Mouse (Mus musculus) right cerebral cortex, postnatal 4 days (tissue): ENCODE data around the gene Nepn.

Source experiments
- DNase-seq: peaks from one replicate; pipeline ENCODE4 v3.0.0-alpha.2; 2022

Nepn gene

DNA sequence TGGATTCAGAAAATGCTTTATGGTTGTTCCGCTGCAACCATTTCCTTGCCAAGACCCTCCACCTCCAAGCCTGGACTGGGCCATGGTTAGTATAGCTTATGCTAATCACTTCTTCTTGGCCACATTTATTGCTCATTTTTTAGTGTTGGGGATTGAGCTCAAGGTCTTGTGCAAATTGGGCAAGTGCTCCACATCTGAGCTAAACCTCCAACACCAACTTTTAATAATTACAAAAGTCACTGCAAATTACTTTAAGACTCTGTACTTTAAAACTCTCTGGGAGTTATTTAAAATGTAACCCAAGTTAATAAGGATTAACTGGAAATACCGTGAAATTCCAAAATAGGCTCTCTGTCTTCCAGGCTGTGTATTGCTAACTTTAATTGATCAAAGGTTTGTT, 18.8 kb downstream of the Nepn start:
- no peak for DNase-seq

DNA sequence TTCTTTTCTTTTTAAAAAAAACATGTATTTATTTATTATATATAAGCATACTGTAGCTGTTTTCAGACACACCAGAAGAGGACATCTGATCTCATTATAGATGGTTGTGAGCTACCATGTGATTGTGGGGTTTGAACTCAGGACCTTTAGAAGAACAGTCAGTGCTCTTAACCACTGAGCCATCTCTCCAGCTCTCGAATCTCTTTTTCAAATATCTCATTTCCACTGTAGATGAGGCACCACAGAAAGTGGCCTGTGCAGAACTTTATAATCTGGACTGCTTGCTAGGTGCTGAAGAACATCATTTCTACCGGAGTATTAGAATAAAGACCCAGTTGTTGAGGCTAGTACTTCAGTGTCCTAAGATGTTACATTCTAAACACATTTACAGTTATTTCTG, 26.2 kb downstream of the Nepn start:
- DNase-seq, result no peak

DNA sequence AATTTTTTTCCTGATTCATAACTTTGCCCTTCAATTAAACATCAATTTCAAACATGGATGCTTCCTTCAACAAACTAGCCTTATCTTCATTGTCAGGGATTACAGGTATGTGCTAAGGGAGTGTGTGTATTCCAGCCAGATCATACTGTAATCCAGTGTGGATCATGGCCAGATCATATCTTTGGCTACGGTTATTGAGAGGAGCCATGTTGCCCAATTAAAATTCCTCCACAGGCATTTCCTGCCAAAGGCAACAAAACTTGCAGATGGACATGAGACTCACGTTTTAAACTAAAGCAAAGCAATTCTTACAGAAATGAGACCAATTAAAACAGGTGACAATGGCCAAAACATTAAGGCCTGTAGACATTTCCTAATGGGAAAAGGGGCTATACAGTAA, 27.7 kb downstream of the Nepn start:
- DNase-seq, result no peak

DNA sequence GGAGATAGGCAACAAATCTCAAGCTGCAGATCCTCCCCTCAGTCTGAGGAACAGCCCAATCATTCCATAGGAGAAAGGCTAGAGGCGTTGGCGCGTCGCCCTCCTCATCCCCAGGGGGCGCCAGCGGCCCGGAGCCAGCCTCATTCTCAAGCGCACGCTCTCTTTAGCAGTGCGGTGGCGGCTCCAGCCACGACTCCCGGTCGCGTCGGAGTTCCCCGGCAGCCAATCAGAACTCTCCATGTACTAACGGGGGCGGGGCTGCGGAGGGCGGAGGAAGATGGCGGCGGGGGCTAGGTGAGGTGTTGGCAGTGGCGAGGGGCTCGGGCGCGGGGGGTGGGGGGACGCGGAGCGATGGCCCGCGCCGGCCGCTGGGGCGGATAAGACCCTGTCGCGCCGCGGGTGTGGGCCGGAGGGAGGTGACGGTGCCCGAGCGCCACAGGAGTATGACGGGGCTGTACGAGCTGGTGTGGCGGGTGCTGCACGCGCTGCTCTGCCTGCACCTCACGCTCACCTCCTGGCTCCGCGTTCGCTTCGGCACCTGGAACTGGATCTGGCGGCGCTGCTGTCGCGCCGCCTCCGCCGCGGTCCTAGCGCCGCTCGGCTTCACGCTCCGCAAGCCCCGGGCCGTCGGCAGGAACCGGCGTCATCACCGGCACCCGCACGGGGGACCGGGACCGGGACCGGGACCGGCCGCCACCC, 28.7 kb downstream of the Nepn start, which contains the start of gene Nus1:
Nus1 (plus strand) TSS at position 249 of the 699 bp plus-strand sequence.
- peak; percentile 99 for DNase-seq

DNA sequence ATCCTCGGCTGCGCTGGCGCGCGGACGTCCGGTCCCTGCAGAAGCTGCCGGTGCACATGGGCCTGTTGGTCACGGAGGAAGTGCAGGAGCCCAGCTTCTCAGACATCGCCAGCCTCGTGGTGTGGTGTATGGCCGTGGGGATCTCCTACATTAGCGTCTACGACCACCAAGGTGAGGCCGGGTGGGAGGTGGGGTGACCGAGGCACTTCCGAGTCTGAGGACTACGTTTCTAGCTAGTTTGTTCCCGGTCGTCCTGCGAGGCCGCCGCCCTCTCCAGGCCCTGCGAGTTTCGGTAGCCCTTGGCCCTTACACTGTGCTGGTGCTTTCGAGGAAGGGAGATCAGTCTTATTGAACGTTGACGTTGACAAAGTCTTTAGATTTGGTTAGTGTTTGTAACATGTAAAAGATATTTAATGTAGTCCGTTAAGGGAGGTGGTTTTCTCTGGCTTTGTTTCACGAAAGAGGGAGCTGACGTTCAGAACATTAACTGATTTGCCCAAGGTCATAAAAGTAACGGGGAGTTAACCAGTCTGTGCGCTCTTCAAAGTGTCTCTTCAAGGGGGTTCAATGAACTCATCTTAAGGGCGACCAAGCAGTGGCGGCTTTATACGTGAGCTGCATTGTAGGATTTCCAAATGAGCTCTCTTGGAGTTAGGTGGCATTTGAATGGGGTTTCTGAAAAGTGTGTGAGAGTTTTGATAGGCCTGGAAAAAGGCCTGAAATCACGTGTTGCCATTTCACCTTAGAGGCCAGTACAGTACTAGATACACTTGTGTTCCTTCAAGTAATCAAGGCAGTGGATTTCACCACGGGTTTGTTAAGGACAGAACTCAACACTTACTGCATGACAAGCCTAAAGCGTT, 29.5 kb downstream of the Nepn start:
- no peak for DNase-seq

DNA sequence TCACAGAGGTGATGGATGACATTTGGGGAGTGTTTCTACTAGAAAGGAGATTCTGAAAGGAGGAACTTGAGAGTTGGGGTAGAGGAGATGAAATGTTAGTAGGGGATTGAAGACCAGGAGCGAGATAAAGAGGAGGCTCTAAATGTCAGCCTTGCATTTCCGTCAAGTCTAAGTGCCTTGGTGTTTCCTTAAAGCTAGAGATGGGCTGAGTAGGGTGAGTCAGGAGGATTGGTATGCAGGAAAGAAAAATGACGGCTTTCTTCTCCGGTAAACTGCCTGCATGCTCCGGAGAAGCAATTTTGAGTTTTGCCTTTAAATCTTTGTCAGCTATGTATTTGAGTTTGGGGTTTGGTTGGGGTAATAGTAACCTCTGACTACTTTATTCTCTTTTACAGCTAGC, 30.2 kb downstream of the Nepn start:
- DNase-seq, result no peak

DNA sequence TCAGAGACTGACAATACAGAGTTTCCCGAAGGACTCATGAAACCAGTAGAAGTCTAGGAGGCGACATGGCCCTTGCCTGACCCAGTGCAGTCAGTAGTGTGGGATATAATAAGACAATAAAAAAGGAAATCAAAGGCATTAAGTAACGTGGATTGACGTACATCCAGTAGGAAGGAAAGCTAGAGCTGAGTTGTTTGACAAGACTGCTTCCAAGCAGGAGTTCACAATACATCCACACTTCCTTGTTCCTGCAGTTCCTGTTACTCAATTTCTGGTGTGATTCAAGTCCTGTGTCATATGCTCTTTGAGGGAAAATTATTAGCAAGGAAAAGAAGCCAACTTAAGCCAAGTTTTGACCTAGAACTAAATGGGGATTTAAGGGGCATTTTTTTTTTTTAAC, 30.6 kb downstream of the Nepn start:
- no peak for DNase-seq

DNA sequence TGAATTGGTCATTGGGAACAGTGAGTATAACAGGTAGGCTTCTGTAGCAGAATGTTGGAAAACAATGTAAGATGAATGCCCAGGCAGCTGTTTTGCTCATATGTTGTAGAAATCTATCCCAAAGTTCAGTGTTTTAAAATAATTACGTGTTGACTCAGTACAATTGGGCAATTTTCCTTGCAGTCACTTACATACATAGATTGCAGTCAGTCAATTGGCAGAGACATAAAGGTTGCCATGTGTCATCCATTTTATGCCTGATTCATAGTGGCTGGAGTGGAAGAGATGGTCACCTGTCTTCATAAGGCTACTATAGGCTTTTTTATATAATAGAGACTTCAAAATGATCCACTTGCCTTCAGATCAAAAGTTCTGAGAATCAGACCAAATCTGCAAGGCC, 31.8 kb downstream of the Nepn start:
- no peak for DNase-seq

DNA sequence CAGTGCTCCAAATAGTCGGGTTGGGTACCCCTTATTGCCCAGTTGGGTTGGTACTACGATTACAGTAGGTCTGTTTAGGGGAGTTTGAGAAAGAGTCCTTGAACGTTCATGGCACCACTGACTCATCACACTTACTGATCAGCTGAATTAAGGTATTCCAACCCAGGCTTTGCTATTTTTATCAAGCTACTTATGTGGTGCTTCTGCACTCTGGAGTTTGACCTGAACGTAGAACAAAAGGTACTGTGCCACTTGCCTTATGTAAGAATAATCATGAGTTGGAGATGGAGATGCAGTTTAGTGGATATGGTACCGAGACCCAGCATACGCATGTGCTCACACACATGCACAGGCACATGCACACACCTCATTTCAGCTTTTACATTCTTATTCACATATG, 32.9 kb downstream of the Nepn start:
- DNase-seq, result no peak

DNA sequence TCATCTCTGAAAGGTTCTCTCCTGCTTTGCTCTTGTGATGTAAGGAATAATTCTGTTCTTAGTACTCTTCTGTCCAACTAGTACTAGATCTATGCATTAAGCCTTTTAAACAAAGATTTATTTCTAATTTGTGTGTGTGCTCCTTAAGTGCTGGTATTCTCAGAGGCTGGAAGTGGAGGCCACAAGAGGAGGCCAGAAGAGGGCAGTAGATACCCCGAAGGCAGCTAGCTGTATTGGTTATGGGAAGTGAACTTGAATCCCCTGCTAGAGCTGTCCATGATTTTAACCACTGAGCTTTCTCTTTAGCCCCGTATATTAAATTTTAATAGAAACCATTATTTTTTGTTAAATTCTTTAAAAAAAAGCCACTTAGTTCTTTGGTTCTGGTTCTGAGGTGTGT, 34.3 kb downstream of the Nepn start:
- DNase-seq, result no peak

DNA sequence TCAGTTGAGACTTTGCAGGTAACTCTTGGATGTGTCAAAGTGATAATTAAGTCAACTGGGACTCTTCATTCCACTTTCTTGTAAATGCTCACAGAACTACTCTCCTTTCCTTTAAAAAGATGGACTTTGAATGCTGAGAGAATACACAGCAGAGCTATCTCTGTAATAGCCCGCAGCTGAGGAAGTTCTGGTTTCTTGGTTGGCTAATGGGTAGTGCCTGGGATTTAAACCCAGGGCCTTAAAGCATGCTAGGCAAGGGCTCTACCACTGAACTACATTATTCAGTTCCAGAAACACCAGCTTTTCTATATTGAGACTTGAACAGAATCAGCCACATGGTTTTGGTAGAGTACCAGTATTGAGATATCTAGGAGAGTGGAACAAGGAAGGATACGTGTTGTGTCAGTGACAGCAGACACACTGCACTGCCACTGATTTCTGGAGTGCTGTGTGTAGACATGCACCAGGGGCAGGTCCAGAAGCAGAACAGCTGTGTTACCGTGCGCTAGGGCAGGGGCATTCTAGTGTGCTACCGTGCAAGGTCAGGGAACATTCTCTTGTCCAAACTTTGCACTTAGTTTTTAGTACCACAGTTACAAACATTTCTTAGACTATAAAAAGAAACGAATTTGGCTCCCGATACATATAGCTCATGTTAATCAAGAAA, 37.7 kb downstream of the Nepn start:
- DNase-seq, result no peak

DNA sequence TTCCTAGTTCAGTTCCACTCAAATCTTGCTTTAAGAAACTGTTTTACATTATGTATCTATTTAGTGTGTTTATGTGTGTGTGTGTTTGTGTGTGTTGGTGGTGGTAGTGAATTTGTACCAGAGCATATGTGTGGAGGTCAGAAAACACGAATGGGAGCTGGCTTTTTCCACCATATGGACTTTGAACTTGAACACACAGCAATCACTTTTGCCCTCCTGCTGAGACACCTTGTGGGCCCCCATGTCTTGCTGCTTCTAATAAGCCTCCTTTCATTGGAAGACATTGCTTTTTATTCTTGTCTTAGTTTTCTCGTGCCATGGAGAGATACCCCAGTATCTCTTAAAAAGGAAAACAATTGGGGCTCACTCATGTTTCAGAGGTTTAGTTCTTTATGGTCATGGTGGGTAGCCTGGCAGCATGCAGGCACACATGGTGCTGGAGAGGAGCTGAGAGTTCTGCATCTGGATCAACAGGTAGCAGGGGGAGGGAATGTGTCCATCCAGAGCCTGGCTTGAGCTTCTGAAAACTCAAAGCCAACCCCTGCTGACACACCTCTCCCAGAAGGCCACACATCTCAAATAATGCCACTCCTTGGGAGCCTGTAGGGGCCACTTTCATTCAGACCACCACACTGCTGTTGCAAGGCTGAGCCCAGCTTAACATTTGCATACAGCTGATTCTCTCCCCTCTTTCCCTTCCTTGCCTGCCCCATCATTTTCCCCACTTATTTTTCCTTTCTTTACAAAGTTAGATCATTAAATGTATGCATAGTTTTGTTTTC, 39.1 kb downstream of the Nepn start:
- no peak for DNase-seq

DNA sequence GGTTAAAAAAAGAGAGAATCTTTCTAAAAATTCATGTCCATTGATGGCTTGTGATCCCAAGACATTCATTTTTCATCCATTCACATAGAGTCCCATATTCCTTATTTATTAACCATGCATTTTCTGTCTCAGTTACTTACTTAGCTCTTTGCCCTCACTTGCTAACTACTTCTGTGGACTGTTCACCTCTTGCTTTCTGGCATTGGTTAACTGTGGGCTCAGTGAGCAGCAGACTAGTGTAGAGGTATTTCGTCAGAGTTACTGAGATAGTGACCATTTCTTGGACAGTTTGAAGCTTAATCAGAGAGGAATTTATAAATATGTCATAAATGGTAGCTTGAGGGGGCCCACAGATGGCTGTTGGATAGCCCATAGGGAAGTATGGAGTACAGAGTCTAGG, 42.2 kb downstream of the Nepn start:
- no peak for DNase-seq

DNA sequence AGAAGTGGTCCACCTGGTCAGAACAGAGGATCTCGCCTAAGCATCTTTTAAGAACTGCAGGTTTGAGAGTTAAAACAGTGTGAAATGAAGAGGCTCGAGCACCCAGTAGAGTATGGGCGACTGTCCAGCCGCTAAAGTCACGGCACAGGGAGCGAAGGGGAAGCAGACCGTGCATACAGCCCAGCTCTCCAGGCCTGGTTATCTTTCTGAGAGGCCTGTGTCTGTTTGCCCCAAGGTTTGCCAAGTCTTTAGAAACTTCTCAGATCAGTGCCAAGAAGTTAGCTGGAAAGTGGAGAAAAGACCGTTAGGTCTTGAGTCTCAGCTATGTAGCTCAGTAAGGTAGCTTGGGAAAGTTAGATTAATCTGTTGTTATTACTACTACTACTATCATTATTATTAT, 46.1 kb downstream of the Nepn start:
- no peak for DNase-seq
